Comparison of ENCODE assay signal across 25 mouse cellular contexts in genomic region chr2:18209948-18210347, GRCm38 (mm10).
"Had no signal": no experiment of that assay in that cellular context is flagged by ENCODE, and none has a peak within 500 bp of the region (broad histone marks: within the 10 kb centered on the region; RNA-seq: fewer than 3 reads in every experiment).

No protein-coding gene starts in this region.

- DNase-seq: gastrocnemius, adult 2 months; gastrocnemius, postnatal 10 days; gastrocnemius, postnatal 25 days; heart, adult 2 months; heart, postnatal 10 days; heart, postnatal 4 days; kidney, adult 18-20 months; kidney, adult 8-10 months; kidney, postnatal 10 days; kidney, postnatal 25 days; kidney, postnatal 4 days; layer of hippocampus, adult 9-11 months; liver; liver, embryonic 13.5 days had no signal

- H3K27ac ChIP-seq: heart, adult 2 months; heart, embryonic 10.5 days; hindbrain, embryonic 13.5 days; intestine, embryonic 15.5 days; limb, embryonic 10.5 days; limb, embryonic 12.5 days; liver, embryonic 13.5 days; liver, embryonic 15.5 days had no signal

- H3K4me2 ChIP-seq: heart, embryonic 12.5 days; hindbrain, embryonic 13.5 days; intestine, embryonic 15.5 days; limb, embryonic 12.5 days; liver, embryonic 11.5 days; liver, embryonic 13.5 days; liver, embryonic 15.5 days had no signal

- H3K4me3 ChIP-seq: gastrocnemius, adult 2 months; heart, adult 2 months; heart, embryonic 10.5 days; heart, embryonic 12.5 days; hindbrain, embryonic 13.5 days; intestine, embryonic 15.5 days; left cerebral cortex, adult 2 months; limb, embryonic 10.5 days; limb, embryonic 12.5 days; liver, embryonic 13.5 days; liver, embryonic 15.5 days had no signal

- ATAC-seq: inflammation-experienced regulatory T-cells, adult 6 months; intestine, embryonic 15.5 days; intestine, postnatal 0 days had no signal

- H3K9ac ChIP-seq: heart, embryonic 12.5 days; hindbrain, embryonic 13.5 days; intestine, embryonic 15.5 days; limb, embryonic 12.5 days; liver, embryonic 13.5 days; liver, embryonic 15.5 days had no signal

- H3K9me3 ChIP-seq: heart, embryonic 10.5 days; heart, embryonic 12.5 days; hindbrain, embryonic 13.5 days; intestine, embryonic 15.5 days; limb, embryonic 10.5 days; liver, embryonic 13.5 days; liver, embryonic 15.5 days had no signal

- H3K27me3 ChIP-seq: heart, embryonic 12.5 days; hindbrain, embryonic 13.5 days; intestine, embryonic 15.5 days; limb, embryonic 12.5 days; liver, embryonic 13.5 days; liver, embryonic 15.5 days had no signal

- H3K4me1 ChIP-seq: intestine, embryonic 15.5 days; limb, embryonic 10.5 days; liver, embryonic 13.5 days; liver, embryonic 15.5 days had no signal
